Mouse (Mus musculus) mesoderm, embryonic 11.5 days (tissue): Measurements from ENCODE around the gene Zfp808.
"Not testable (repeated sequence)": the region's sequence is repeated elsewhere in the genome, so short reads cannot be mapped to it uniquely, and the experiment has no call there.

Source experiments
- DNase-seq: peaks from one replicate; pipeline ENCODE4 v3.0.0-alpha.2; 2012; ENCODE audit warnings: low read depth, low spot score

Gene Zfp808

GRCm38 (mm10) chr13:62129432-62130171 is at the start of gene Zfp808:
Gene Zfp808, plus strand, starts transcription at chr13:62129886.
- DNase-seq, result peak; percentile 47

DNA sequence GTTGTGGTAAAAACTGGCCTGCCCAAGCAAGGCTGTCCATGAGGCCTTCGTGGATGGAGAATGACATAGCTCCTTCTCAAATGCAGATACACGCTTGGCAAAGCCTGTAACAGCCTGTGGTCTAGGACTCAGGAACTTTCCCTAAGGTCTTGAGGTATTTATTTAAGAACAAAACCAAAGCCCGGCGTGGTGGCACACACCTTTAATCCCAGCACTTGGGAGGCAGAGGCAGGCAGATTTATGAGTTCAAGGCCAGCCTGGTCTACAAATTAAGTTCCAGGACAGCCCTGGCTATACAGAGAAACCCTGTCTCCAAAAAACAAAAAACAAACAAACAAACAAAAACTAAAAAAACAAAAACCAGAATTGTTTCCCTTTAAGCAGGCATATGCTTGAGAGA is 30.9 kb upstream of the Zfp808 start:
- DNase-seq, result not testable (repeated sequence)

- not testable (repeated sequence) for DNase-seq
Observed at GRCm38 (mm10) chr13:62099454-62099853, 30.2 kb upstream of the Zfp808 start.

DNA sequence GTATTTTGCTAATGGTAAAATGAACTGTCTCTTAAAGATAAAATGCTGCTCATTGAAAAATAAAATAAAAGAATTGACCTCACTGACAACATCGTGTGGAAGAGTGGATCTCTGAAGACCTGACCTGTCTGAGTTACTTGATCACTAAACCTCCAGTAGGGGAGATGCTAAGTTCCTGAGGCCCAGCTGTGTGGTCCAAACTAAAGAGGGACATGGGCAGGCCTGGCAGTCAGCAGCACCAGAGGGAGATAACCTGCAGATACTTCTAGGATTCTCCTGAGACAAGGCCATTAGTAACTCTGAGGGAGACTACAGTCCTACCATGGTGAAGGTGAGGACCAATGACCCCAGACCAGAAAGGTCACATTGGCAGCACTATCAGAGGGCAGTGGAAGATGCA is 27.3 kb upstream of the Zfp808 start:
- not testable (repeated sequence) for DNase-seq

- DNase-seq, result not testable (repeated sequence)
Observed at GRCm38 (mm10) chr13:62115861-62116260, 13.8 kb upstream of the Zfp808 start.

DNA sequence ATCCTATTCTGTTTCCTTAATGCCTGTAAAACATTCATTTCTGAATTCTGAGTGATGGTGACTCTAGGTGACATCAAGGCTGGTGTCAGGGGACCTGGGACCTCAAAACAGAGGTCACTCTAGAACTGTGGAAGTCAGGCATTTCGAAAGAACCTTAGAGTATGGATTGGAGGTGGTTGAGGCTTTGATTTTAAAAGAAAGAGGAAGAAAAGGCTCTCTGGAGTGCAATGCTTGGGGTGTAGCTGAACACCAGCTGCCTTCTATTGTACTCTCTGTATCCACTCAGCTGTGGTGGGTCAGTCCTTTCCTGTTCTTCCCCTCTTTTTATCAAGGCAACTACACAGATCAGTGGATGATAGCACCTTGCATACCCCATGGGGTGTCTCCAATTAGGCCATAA is 8.1 kb upstream of the Zfp808 start:
- DNase-seq, result not testable (repeated sequence)

- not testable (repeated sequence) for DNase-seq
Observed at GRCm38 (mm10) chr13:62181835-62182755, 52.4 kb downstream of the Zfp808 start.

GRCm38 (mm10) chr13:62245264-62245663 is 115.6 kb downstream of the Zfp808 start:
- DNase-seq, result no peak

DNA sequence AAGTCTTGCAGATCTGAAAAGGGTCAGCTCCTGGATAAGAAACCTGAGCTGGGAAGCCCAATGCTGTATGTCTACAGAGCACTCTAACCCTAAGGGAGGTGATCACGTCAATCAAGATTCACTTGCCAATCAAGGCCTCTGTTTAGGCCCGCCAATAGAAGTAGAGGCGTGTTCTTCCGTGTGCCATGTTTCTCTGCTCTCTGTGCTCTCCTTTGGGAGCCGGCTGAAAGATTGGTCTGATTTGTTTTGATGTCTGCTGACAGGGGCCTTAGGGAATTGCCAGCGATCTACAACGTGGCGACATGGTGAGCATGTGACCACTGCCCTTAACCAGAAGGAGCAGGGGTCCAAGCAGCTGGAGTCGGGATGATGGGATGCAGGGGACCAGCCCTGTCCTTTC is 125.5 kb downstream of the Zfp808 start:
- not testable (repeated sequence) for DNase-seq

DNA sequence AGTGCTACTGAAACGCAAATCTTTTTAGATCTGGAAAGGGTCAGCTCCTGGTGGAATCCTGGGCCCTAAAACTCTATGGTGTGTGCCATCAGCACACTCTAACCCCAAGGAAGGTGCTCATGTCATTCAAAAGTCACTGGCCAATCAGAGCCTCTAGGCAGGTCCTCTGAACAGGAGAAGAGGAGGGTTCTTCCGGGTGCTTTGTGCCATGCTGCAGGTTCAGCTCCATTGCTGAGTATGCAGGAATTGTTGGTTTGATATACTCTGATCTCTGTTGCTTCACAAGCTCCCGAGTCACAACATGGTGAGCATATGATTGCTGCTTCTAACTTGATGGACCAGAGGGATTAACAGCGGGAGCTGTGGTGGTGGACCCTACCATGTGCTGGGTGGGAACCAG is 133.7 kb downstream of the Zfp808 start:
- no peak for DNase-seq
